Mouse (Mus musculus): ENCODE data around the gene Cel. TPM values are rescaled to one million over a fixed set of nuclear protein-coding genes. Genes with fewer than 3 reads are reported as not detected.
A peak's percentile ranks its signal among the peaks of the same experiment; 100 is the strongest.

Gene Cel
- polyA plus RNA-seq, 1 experiment from 2014 or later, result 0.14 TPM

GRCm38 (mm10) chr2:28598692-28599568, 35.7 kb upstream of the Cel start:
- Histone ChIP-seq H3K4me3 (no peak overlapping the region), H3K9me3 (no peaks in the 10 kb centered on the region), H3K27ac (replicated peaks) (no peak overlapping the region), H3K9ac (no peak overlapping the region), H3K36me3 (no peaks in the 10 kb centered on the region), H3K27me3 (no peaks in the 10 kb centered on the region), H3K4me1 (replicated peaks) (no peaks in the 10 kb centered on the region; the same call in 1 of the 2 replicates), H3K4me2 (no peak overlapping the region)
- ATAC-seq (ENCODE audit: low FRiP score, low read depth), result no peak
- WGBS, result 71% methylated on average over 12 of the region's 12 CpGs

GRCm38 (mm10) chr2:28597733-28598547, 34.7 kb upstream of the Cel start:
- Histone ChIP-seq H3K9ac (no peak overlapping the region), H3K4me3 (no peak overlapping the region), H3K36me3 (no peaks in the 10 kb centered on the region), H3K9me3 (no peaks in the 10 kb centered on the region), H3K4me2 (no peak overlapping the region), H3K4me1 (replicated peaks) (no peaks in the 10 kb centered on the region; the same call in 1 of the 2 replicates), H3K27ac (replicated peaks) (no peak overlapping the region), H3K27me3 (no peaks in the 10 kb centered on the region; the same call in 1 of the 2 replicates)
- peak; percentile 48; the same call in 1 of the 2 replicates for ATAC-seq (ENCODE audit: low FRiP score, low read depth)
- 68% methylated on average over 7 of the region's 7 CpGs for WGBS

GRCm38 (mm10) chr2:28596998-28597397, 33.8 kb upstream of the Cel start:
- H3K27me3 ChIP-seq, result peaks cover 3% of the 10 kb centered on the region; the same call in 1 of the 2 replicates
- no peak overlapping the region for H3K4me3 ChIP-seq
- H3K4me2 ChIP-seq, result no peak overlapping the region
- H3K4me1 ChIP-seq (replicated peaks), result no peaks in the 10 kb centered on the region; the same call in 1 of the 2 replicates
- no peaks in the 10 kb centered on the region for H3K36me3 ChIP-seq
- H3K27ac ChIP-seq (replicated peaks), result no peak overlapping the region
- H3K9ac ChIP-seq, result no peak overlapping the region
- no peak for ATAC-seq (ENCODE audit: low FRiP score, low read depth)
- no peaks in the 10 kb centered on the region for H3K9me3 ChIP-seq
- WGBS, result 92% methylated on average over 7 of the region's 7 CpGs

GRCm38 (mm10) chr2:28596021-28596420, 32.8 kb upstream of the Cel start:
- ATAC-seq (ENCODE audit: low FRiP score, low read depth), result no peak
- H3K9ac ChIP-seq, result no peak overlapping the region
- H3K36me3 ChIP-seq, result no peaks in the 10 kb centered on the region
- H3K27ac ChIP-seq (replicated peaks), result no peak overlapping the region
- peaks cover 3% of the 10 kb centered on the region; the same call in 1 of the 2 replicates for H3K27me3 ChIP-seq
- 87% methylated on average over 7 of the region's 7 CpGs for WGBS
- H3K4me1 ChIP-seq (replicated peaks), result no peaks in the 10 kb centered on the region; the same call in 1 of the 2 replicates
- no peak overlapping the region for H3K4me3 ChIP-seq
- H3K4me2 ChIP-seq, result no peak overlapping the region
- no peaks in the 10 kb centered on the region for H3K9me3 ChIP-seq

- H3K27ac ChIP-seq (replicated peaks), result no peak overlapping the region
- H3K9ac ChIP-seq, result no peak overlapping the region
- no peak for ATAC-seq (ENCODE audit: low FRiP score, low read depth)
- no peak overlapping the region for H3K4me2 ChIP-seq
- no peaks in the 10 kb centered on the region for H3K9me3 ChIP-seq
- no peak overlapping the region for H3K4me3 ChIP-seq
- WGBS, result 9% methylated on average over 15 of the region's 15 CpGs
- no peaks in the 10 kb centered on the region for H3K36me3 ChIP-seq
- H3K4me1 ChIP-seq (replicated peaks), result no peaks in the 10 kb centered on the region
- H3K27me3 ChIP-seq, result peaks cover 3% of the 10 kb centered on the region; the same call in 1 of the 2 replicates
These were observed 29.6 kb upstream of the Cel start for GRCm38 (mm10) chr2:28592809-28593208.

- H3K4me1 ChIP-seq (replicated peaks), result no peaks in the 10 kb centered on the region
- no peaks in the 10 kb centered on the region for H3K9me3 ChIP-seq
- H3K36me3 ChIP-seq, result no peaks in the 10 kb centered on the region
- H3K4me2 ChIP-seq, result no peak overlapping the region
- no peak overlapping the region for H3K4me3 ChIP-seq
- H3K9ac ChIP-seq, result no peak overlapping the region
- no peak for ATAC-seq (ENCODE audit: low FRiP score, low read depth)
- WGBS, result 65% methylated on average over 2 of the region's 2 CpGs
- H3K27ac ChIP-seq (replicated peaks), result no peak overlapping the region
- H3K27me3 ChIP-seq, result peaks cover 3% of the 10 kb centered on the region; the same call in 1 of the 2 replicates
These were observed 28.3 kb upstream of the Cel start for GRCm38 (mm10) chr2:28591479-28591878.

- WGBS, result 29% methylated on average over 1 of the region's 1 CpGs
- Histone ChIP-seq H3K27me3 (peaks cover 3% of the 10 kb centered on the region; the same call in 1 of the 2 replicates), H3K4me2 (no peak overlapping the region), H3K9me3 (no peaks in the 10 kb centered on the region), H3K36me3 (no peaks in the 10 kb centered on the region), H3K4me1 (replicated peaks) (peaks cover 4% of the 10 kb centered on the region), H3K27ac (replicated peaks) (no peak overlapping the region), H3K9ac (no peak overlapping the region), H3K4me3 (no peak overlapping the region)
- no peak for ATAC-seq (ENCODE audit: low FRiP score, low read depth)
These were observed 25.4 kb upstream of the Cel start for GRCm38 (mm10) chr2:28588574-28588973.

- Histone ChIP-seq H3K9me3 (no peaks in the 10 kb centered on the region), H3K36me3 (0 out of 2 replicates have a peak, but pooled peaks cover 1% of the 10 kb centered on the region), H3K4me2 (no peak overlapping the region), H3K27ac (replicated peaks) (no peak overlapping the region), H3K4me3 (no peak overlapping the region), H3K9ac (no peak overlapping the region), H3K27me3 (no peaks in the 10 kb centered on the region), H3K4me1 (replicated peaks) (peaks cover 25% of the 10 kb centered on the region)
- WGBS, result 49% methylated on average over 2 of the region's 2 CpGs
- no peak for ATAC-seq (ENCODE audit: low FRiP score, low read depth)
These were observed 22.5 kb upstream of the Cel start for GRCm38 (mm10) chr2:28585730-28586129.

GRCm38 (mm10) chr2:28585043-28585571, 21.9 kb upstream of the Cel start:
- H3K36me3 ChIP-seq, result peaks cover 2% of the 10 kb centered on the region; the same call in 1 of the 2 replicates
- ATAC-seq (ENCODE audit: low FRiP score, low read depth), result no peak
- no peaks in the 10 kb centered on the region for H3K27me3 ChIP-seq
- peaks cover 29% of the 10 kb centered on the region for H3K4me1 ChIP-seq (replicated peaks)
- no peak overlapping the region for H3K27ac ChIP-seq (replicated peaks)
- WGBS, result 19% methylated on average over 6 of the region's 6 CpGs
- no peak overlapping the region for H3K9ac ChIP-seq
- H3K4me3 ChIP-seq, result no peak overlapping the region
- H3K4me2 ChIP-seq, result no peak overlapping the region
- no peaks in the 10 kb centered on the region for H3K9me3 ChIP-seq

GRCm38 (mm10) chr2:28583651-28584050, 20.4 kb upstream of the Cel start, which contains the start of gene Gtf3c5:
Gtf3c5 (minus strand) TSS chr2:28583751.
- no peaks in the 10 kb centered on the region for H3K9me3 ChIP-seq
- H3K4me1 ChIP-seq (replicated peaks), result peaks cover 29% of the 10 kb centered on the region
- H3K27me3 ChIP-seq, result no peaks in the 10 kb centered on the region
- peaks cover 9% of the 10 kb centered on the region for H3K36me3 ChIP-seq
- peak within 1 kb of the TSS; percentile 90 for H3K4me3 ChIP-seq
- H3K9ac ChIP-seq, result peak within 1 kb of the TSS; percentile 71
- peak within 1 kb of the TSS; percentile 80 for H3K4me2 ChIP-seq
- H3K27ac ChIP-seq (replicated peaks), result peak within 1 kb of the TSS; percentile 98
- 78% methylated on average over 9 of the region's 9 CpGs for WGBS
- ATAC-seq (ENCODE audit: low FRiP score, low read depth), result no peak

GRCm38 (mm10) chr2:28582647-28583353, 19.6 kb upstream of the Cel start:
- H3K9me3 ChIP-seq, result no peaks in the 10 kb centered on the region
- peak overlapping the region; percentile 80 for H3K4me2 ChIP-seq
- H3K27ac ChIP-seq (replicated peaks), result peak overlapping the region; percentile 98
- H3K4me1 ChIP-seq (replicated peaks), result peaks cover 29% of the 10 kb centered on the region
- no peaks in the 10 kb centered on the region for H3K27me3 ChIP-seq
- peaks cover 15% of the 10 kb centered on the region for H3K36me3 ChIP-seq
- peak; percentile 94 for ATAC-seq (ENCODE audit: low FRiP score, low read depth)
- under 1% methylated on average over 56 of the region's 56 CpGs for WGBS
- H3K4me3 ChIP-seq, result peak overlapping the region; percentile 90
- peak overlapping the region; percentile 71 for H3K9ac ChIP-seq

Measured in hindbrain, embryonic 15.5 days (tissue).